Mouse (Mus musculus): ENCODE measurements around the gene Tmem266.

DNA sequence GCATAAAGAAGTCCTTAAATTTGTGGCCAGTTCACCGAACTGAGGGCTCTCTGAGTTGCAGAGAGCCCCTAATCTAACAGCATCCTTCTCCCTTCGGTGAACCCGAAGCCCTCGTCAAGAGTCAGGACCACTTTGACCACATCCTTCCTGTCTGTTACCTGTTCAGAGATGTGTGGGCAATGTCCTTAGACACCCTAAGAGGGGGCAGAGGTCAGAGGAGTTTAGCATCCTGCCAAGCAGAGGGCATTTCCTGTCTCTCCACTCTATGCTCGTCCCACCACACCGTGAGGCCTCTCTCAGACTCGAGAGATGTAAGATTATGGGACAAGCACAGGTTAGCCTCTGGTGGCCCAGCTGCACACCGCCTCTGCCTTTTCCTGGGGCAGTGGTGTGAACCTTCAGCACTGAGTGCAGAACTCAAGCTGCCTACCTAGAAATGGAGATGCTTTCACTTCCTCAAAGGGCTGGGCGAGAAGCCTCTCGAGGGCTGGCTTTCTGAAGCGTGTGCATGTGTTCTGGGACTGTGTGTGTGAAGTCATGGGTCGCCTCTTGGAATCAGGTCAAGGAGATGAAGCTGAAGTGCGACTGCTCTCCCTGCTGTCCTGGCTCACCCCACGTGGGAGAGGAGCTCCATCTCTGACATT lies 61.3 kb downstream of the Tmem266 start:
- TF ChIP-seq CTCF (IDR thresholded peaks at IDR 0.05; ENCODE audit: extremely low read depth, insufficient read length, insufficient replicate concordance, low read depth, low read length) (no peak), POLR2A (IDR thresholded peaks at IDR 0.05; ENCODE audit: low read depth, low read length) (no peak)
